Mouse (Mus musculus): ENCODE data around the gene Tmem200b.

DNA sequence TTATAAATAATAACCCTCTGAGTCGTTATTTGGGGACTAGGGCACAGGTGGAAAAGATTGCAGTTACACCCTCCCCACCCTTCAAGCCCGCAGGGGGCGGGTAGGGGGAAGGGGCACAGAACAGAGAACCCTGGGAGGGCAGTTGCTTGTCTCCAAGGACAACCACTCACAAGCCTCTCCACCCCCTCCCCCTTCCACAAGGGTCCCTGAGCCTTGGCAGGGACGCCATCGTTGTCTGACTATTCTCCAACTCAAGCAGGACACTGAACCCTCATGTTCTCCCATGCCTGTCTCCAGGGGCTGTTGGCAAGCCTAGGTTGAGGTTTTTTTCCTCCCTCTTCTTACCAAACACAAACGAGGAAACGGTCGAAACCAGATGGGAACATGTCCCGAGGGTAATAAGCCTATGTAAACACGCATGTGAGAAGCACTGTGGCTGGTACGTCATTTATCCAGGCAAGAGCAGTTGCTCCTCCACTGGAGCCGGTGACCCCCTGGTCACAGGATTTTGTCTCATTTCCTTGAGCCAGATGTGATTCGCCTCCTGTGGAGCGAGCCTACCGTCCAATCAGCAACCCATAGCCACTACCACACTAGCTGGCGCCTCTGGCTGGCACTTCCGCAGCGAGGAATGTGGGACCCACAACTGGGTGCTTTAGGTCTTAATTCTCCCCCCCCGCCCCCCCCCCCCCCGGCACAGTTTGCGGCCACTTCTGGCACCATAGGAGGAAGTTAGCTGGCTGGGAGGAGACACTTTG lies 11.2 kb upstream of the Tmem200b start:
- TF ChIP-seq CTCF (IDR thresholded peaks at IDR 0.05; ENCODE audit: low read depth, low read length) = no peak
- TF ChIP-seq POLR2A (IDR thresholded peaks at IDR 0.05; ENCODE audit: insufficient read depth, low read length) = no peak
- no peak for TF ChIP-seq EP300 (IDR thresholded peaks at IDR 0.05; ENCODE audit: insufficient read depth, low read depth, low read length)
